ENCODE assay signal across 24 mouse cellular contexts in the genomic region with DNA sequence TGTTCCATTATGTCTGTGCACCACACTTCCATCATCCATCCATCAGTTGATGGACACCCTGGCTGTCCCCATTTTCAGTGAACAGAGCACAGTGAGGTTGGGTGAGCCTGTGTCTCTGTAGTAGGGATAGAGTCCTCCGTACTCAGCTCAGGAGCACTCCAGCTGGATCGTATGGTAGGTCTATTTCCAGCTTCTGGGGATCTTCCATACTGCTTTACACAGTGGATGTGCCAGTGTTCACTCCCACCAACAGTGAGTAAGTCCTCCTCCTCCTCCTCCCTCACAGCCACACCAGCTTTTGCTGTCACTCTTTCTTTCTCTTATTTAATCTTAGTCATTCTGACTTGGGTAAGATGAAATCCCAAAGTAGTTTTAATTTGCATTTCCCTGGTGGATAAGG.
DNase-seq lines count a peak whose midpoint lies in the region; ATAC-seq and TF ChIP-seq lines count a peak whose summit lies in the region.
"Had no signal": no experiment of that assay in that cellular context is flagged by ENCODE, and none has a peak within 500 bp of the region (broad histone marks: within the 10 kb centered on the region; RNA-seq: fewer than 3 reads in every experiment).

No protein-coding gene starts in this region.

- no peak overlapping the region for H3K4me2 ChIP-seq in hindbrain, embryonic 12.5 days (replicated peaks)
- H3K4me2 ChIP-seq: embryonic facial prominence, embryonic 15.5 days; limb, embryonic 15.5 days; lung, embryonic 14.5 days had no signal

- DNase-seq in layer of hippocampus, adult 2 months (ENCODE audit: low spot score in 2 of 2), result peak in 1 of 2 experiments; percentile 60
- DNase-seq in layer of hippocampus, postnatal 25 days (ENCODE audit: extremely low spot score in 1 of 2, low spot score in 1 of 2), result no peak
- DNase-seq in right cerebral cortex, adult 2 months (ENCODE audit: low spot score in 2 of 2), result peak; percentile 61 to 62
- no peak for DNase-seq in right cerebral cortex, postnatal 14 days
- DNase-seq in left cerebral cortex, postnatal 25 days (ENCODE audit: low spot score in 2 of 2), result peak; percentile 36 to 93
- DNase-seq in thymus, postnatal 14 days, result no peak
- DNase-seq in MN1 (ENCODE audit: low spot score), result no peak
- DNase-seq: adrenal gland, postnatal 36 days; cerebellum, adult 11 months; cerebellum, adult 9-11 months; kidney, postnatal 25 days; lung, embryonic 14.5 days; lung, postnatal 4 days; midbrain, embryonic 14.5 days; spleen, adult 18-20 months; thymus, postnatal 25 days had no signal

- H3K27me3 ChIP-seq in hindbrain, embryonic 12.5 days, result no peaks in the 10 kb centered on the region
- H3K27me3 ChIP-seq: embryonic facial prominence, embryonic 15.5 days; limb, embryonic 15.5 days; Patski had no signal

- no peak overlapping the region for H3K9ac ChIP-seq in hindbrain, embryonic 12.5 days
- H3K9ac ChIP-seq: embryonic facial prominence, embryonic 15.5 days; limb, embryonic 15.5 days; liver, embryonic 14.5 days; lung, embryonic 14.5 days had no signal

- no peaks in the 10 kb centered on the region for H3K36me3 ChIP-seq in hindbrain, embryonic 12.5 days
- H3K36me3 ChIP-seq: embryonic facial prominence, embryonic 15.5 days; hindbrain, embryonic 10.5 days; limb, embryonic 15.5 days had no signal

- peak overlapping the region; percentile 59 for H3K27ac ChIP-seq in layer of hippocampus, adult 2 months
- no peak overlapping the region for H3K27ac ChIP-seq in hindbrain, embryonic 12.5 days
- H3K27ac ChIP-seq: embryonic facial prominence, embryonic 15.5 days; hindbrain, embryonic 10.5 days; limb, embryonic 15.5 days; liver, embryonic 14.5 days had no signal

- intact Hi-C loops in left cerebral cortex, postnatal 25 days (cut with DNase I), result loop anchor here (2.0 to 5.0 kb wide), 2 partner anchors 63 to 100 kb away; no protein-coding TSS in a partner anchor

- H3K4me3 ChIP-seq in layer of hippocampus, adult 2 months, result no peak overlapping the region
- H3K4me3 ChIP-seq in hindbrain, embryonic 12.5 days, result no peak overlapping the region
- H3K4me3 ChIP-seq: embryonic facial prominence, embryonic 15.5 days; hindbrain, embryonic 10.5 days; limb, embryonic 15.5 days had no signal

- no peak for TF ChIP-seq CTCF in layer of hippocampus, adult 2 months (conservative IDR thresholded peaks at IDR 0.05)

- WGBS in hindbrain, embryonic 12.5 days, result 88% methylated on average over 2 of the region's 2 CpGs

- H3K4me1 ChIP-seq in hindbrain, embryonic 12.5 days, result no peaks in the 10 kb centered on the region
- H3K4me1 ChIP-seq: embryonic facial prominence, embryonic 15.5 days; hindbrain, embryonic 10.5 days; limb, embryonic 15.5 days had no signal

- ATAC-seq in hindbrain, embryonic 12.5 days (ENCODE audit: low FRiP score), result no peak
- ATAC-seq: forebrain, embryonic 14.5 days; intestine, postnatal 0 days; Patski had no signal

- H3K9me3 ChIP-seq in hindbrain, embryonic 12.5 days (replicated peaks), result no peaks in the 10 kb centered on the region
- H3K9me3 ChIP-seq: embryonic facial prominence, embryonic 15.5 days; hindbrain, embryonic 10.5 days; limb, embryonic 15.5 days had no signal

Comparison
In these comparisons a context has a peak if more than half of its experiments do, and no peak if none do; other contexts are left out.
1. DNase-seq: peak in right cerebral cortex, adult 2 months (2 of 2) and left cerebral cortex, postnatal 25 days (2 of 2); none in layer of hippocampus, postnatal 25 days (0 of 2), right cerebral cortex, postnatal 14 days (single experiment), thymus, postnatal 14 days (single experiment) and MN1 (single experiment).